Mouse (Mus musculus) kidney, adult 2 months (tissue): Measurements from ENCODE around the gene Glis3. TPM values are rescaled to one million over a fixed set of nuclear protein-coding genes. Genes with fewer than 3 reads are reported as not detected.

ENCODE experiments used
- DNase-seq: peaks from one replicate; pipeline ENCODE4 v3.0.0; 2021
- H3K27ac ChIP-seq: fragments of 200-500 bp; 2 replicates; pipeline ENCODE4 v1.5.1; 2012; ENCODE audit warnings: low read depth, low read length, control low read depth, inconsistent platforms; ENCODE audit not compliant: insufficient read depth
- H3K27me3 ChIP-seq: fragments of 200-500 bp; replicated peaks from 2 replicates; pipeline ENCODE4 v1.6.1; 2012; ENCODE audit warnings: mild to moderate bottlenecking, moderate library complexity, low read length, inconsistent platforms; ENCODE audit not compliant: control insufficient read depth, insufficient read depth
- H3K36me3 ChIP-seq: fragments of 200-500 bp; 2 replicates; pipeline ENCODE4 v1.6.1; 2012; ENCODE audit warnings: mild to moderate bottlenecking, moderate library complexity, low read length, inconsistent platforms; ENCODE audit not compliant: control insufficient read depth, insufficient read depth
- H3K4me1 ChIP-seq: fragments of 200-500 bp; 2 replicates; pipeline ENCODE4 v1.6.1; 2011; ENCODE audit warnings: low read length; ENCODE audit not compliant: control insufficient read depth, insufficient read depth
- H3K4me3 ChIP-seq: fragments of 200-500 bp; 2 replicates; pipeline ENCODE4 v1.5.1; 2011; ENCODE audit warnings: mild to moderate bottlenecking, low read depth, low read length, control low read depth; ENCODE audit not compliant: insufficient read depth
- CTCF ChIP-seq: fragments of 200-500 bp; conservative IDR thresholded peaks from 2 replicates; pipeline ENCODE4 v1.5.1; 2011; ENCODE audit warnings: low read depth, mild to moderate bottlenecking, control low read depth, low read length, moderate library complexity, mixed read lengths; ENCODE audit not compliant: insufficient read depth, insufficient read length
- POLR2A ChIP-seq: fragments of 200-500 bp; IDR thresholded peaks from one replicate; pipeline ENCODE4 v1.6.1; 2011; ENCODE audit warnings: low read depth, low read length, control low read depth
- WGBS: fragments of 180-500 bp; shearing (Covaris S2); methylation state at CpG from one replicate; pipeline ENCODE4 v1.1.7; 2018; 5-methylcytosine and 5-hydroxymethylcytosine counted together
- polyA plus RNA-seq: library from polyadenylated mRNA; depleted of rRNA; stranded (reverse); fragments of >200 nt; gene quantifications from 2 replicates; pipeline ENCODE4 v1.2.3, GENCODE M21; 2012

Glis3 gene
- polyA plus RNA-seq, 1 experiment: 23.7 TPM

DNA sequence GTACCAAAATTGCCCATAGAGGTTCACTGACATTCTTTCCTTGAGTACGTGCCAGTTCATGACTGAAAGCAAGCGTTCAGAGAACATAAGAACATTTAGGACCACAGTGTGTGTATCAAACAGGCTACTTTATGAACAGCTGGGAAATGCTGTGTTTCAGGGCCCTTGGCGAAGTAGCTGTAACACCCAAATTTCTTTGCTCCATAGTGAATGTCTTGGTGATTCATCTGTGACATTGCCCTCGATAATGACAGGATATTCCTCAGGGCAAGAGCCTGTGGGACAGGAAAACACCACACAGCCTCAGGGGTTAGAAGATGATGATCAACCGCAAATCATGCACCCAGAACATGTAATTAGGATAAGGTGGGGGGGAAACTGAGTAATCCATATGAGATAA is 161.6 kb downstream of the Glis3 start:
- TF ChIP-seq POLR2A (no peak), CTCF (no peak)
- no peak for DNase-seq
- H3K4me3 ChIP-seq: no peak overlapping the region

GRCm38 (mm10) chr19:28517464-28518080 is 162.3 kb downstream of the Glis3 start:
- DNase-seq: peak; percentile 45
- TF ChIP-seq CTCF (no peak), POLR2A (no peak)
- Histone ChIP-seq H3K4me1 (peaks cover 45% of the 10 kb centered on the region), H3K27ac (peak overlapping the region; percentile 73), H3K4me3 (no peak overlapping the region), H3K27me3 (no peaks in the 10 kb centered on the region), H3K36me3 (no peaks in the 10 kb centered on the region)
- 58% methylated on average over 9 of the region's 9 CpGs for WGBS

More for the DNA sequence above, 161.6 kb downstream of the Glis3 start:
- H3K27ac ChIP-seq: peak overlapping the region; percentile 45
- H3K36me3 ChIP-seq: no peaks in the 10 kb centered on the region
- 50% methylated on average over 5 of the region's 5 CpGs for WGBS
- peaks cover 43% of the 10 kb centered on the region for H3K4me1 ChIP-seq
- H3K27me3 ChIP-seq: no peaks in the 10 kb centered on the region

DNA sequence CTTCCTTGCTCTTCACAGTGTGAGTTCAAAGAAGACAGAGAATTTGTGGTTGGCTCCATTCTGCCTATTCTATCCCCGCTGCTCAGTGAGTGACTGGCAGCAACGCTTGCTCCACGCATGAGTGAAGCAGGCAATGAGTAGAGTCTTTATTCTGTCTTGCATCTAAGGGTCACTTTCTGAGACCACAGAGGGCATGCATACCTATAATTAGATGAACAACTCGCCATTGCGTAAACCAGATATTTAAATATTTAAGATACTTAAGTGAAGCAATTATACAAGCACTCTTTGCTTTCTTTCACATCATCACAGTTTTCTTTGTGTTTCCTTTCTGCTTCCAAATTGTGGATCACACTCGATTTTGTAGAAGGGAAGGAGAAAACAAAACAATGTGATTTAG is 163.4 kb downstream of the Glis3 start:
- Histone ChIP-seq H3K4me3 (no peak overlapping the region), H3K27me3 (no peaks in the 10 kb centered on the region), H3K27ac (no peak overlapping the region), H3K4me1 (peaks cover 36% of the 10 kb centered on the region), H3K36me3 (no peaks in the 10 kb centered on the region)
- TF ChIP-seq POLR2A (no peak), CTCF (no peak)
- WGBS: 48% methylated on average over 6 of the region's 6 CpGs
- DNase-seq: no peak

DNA sequence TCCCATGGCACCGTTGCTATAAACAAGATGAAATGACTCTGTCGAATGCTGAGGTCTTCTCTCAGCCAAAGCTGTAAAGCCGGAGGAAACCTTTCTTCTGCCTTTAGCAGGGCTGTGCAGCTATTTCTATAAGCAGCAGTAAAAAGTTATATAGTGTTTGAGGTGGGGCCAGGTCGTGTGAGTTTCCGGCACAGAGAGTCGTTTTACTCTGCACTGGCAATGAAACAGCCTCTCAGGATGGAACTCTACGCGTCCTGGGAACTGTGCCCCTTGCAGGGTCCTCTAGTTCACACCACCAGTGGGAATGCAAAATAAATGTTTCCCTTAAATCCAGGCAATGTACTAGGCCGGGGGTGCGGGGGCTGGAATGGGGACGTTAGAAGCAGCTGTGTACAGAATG is 167.4 kb downstream of the Glis3 start:
- 44% methylated on average over 11 of the region's 11 CpGs for WGBS
- H3K36me3 ChIP-seq: no peaks in the 10 kb centered on the region
- peaks cover 6% of the 10 kb centered on the region for H3K4me1 ChIP-seq
- no peaks in the 10 kb centered on the region for H3K27me3 ChIP-seq
- H3K4me3 ChIP-seq: no peak overlapping the region
- no peak for DNase-seq
- no peak for TF ChIP-seq POLR2A
- TF ChIP-seq CTCF: no peak
- H3K27ac ChIP-seq: no peak overlapping the region

- TF ChIP-seq CTCF (no peak), POLR2A (no peak)
- no peak for DNase-seq
- 88% methylated on average over 1 of the region's 1 CpGs for WGBS
- H3K27ac ChIP-seq: no peak overlapping the region
- H3K27me3 ChIP-seq: no peaks in the 10 kb centered on the region
- H3K4me1 ChIP-seq: peaks cover 3% of the 10 kb centered on the region; the same call in 1 of the 2 replicates
- no peaks in the 10 kb centered on the region for H3K36me3 ChIP-seq
- H3K4me3 ChIP-seq: no peak overlapping the region
Observed at GRCm38 (mm10) chr19:28511910-28512309, 168.0 kb downstream of the Glis3 start.

DNA sequence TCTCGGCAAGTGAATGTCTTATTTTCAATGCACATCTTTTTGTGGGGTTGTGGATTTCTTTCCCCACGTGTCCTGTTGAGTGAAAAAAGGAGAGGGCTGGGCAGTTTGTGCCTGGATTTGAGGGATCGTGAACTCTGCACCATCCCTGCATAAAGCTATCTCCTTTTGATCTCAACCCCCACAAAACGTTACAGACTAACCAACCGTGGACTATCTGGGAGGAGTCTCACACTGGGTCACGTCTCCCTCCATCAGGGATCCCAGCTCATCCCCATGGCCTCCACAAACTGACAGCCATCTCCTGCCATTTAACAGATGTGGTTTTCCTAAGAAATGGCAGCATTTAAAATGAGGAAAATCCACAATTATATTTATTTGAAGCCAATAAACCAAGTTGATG is 174.5 kb downstream of the Glis3 start:
- no peak overlapping the region for H3K4me3 ChIP-seq
- no peaks in the 10 kb centered on the region for H3K27me3 ChIP-seq
- TF ChIP-seq CTCF (no peak), POLR2A (no peak)
- H3K36me3 ChIP-seq: no peaks in the 10 kb centered on the region
- H3K27ac ChIP-seq: 0 out of 2 replicates have a peak overlapping the region, but pooled peaks have one; percentile 26
- WGBS: 44% methylated on average over 6 of the region's 6 CpGs
- DNase-seq: peak; percentile 53
- H3K4me1 ChIP-seq: peaks cover 12% of the 10 kb centered on the region

DNA sequence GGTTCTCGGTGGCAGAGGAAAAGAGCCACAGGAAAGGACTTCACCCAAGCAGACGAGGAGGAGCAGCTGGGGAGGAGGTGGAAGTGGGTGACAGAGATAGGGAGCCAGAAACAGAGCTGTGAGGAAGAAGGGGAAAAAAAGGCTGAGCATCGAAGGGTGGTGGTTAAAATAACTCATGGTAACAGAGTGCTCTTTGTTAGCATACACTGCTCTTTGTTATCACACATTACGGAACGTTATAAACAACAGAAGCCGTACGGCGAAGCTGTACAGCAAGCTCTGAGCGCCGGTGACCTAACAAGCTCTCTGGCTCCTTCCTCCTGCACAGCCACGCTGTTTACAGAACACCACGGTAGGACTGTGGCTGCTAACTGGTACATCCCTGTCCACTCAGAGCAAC is 176.9 kb downstream of the Glis3 start:
- Histone ChIP-seq H3K4me3 (no peak overlapping the region), H3K27ac (no peak overlapping the region), H3K27me3 (no peaks in the 10 kb centered on the region), H3K4me1 (peaks cover 20% of the 10 kb centered on the region), H3K36me3 (no peaks in the 10 kb centered on the region)
- DNase-seq: no peak
- TF ChIP-seq CTCF (no peak), POLR2A (no peak)
- WGBS: 83% methylated on average over 12 of the region's 12 CpGs
